Mouse (Mus musculus) T-cell, adult 2 months (primary cell): Measurements from ENCODE around the gene Fbxw10.

Experiments used
- DNase-seq: peaks from one replicate; pipeline ENCODE4 v3.0.0; 2022; ENCODE audit warnings: low spot score

Fbxw10 gene

GRCm38 (mm10) chr11:62846961-62847654 is at the start of gene Fbxw10:
Gene Fbxw10, plus strand, starts transcription at chr11:62847069.
- peak; percentile 21 for DNase-seq

GRCm38 (mm10) chr11:62804119-62804518 is 42.8 kb upstream of the Fbxw10 start:
- no peak for DNase-seq

- no peak for DNase-seq
These were observed 38.9 kb upstream of the Fbxw10 start for GRCm38 (mm10) chr11:62807965-62808364.

GRCm38 (mm10) chr11:62809201-62809600 is 37.7 kb upstream of the Fbxw10 start:
- DNase-seq, result peak; percentile 6

GRCm38 (mm10) chr11:62812268-62812667 is 34.6 kb upstream of the Fbxw10 start:
- no peak for DNase-seq

GRCm38 (mm10) chr11:62813497-62813896 is 33.4 kb upstream of the Fbxw10 start:
- no peak for DNase-seq

- no peak for DNase-seq
These were observed 32.8 kb upstream of the Fbxw10 start for GRCm38 (mm10) chr11:62813970-62814624.

- no peak for DNase-seq
These were observed 32.2 kb upstream of the Fbxw10 start for GRCm38 (mm10) chr11:62814625-62815024.

- no peak for DNase-seq
These were observed 31.4 kb upstream of the Fbxw10 start for GRCm38 (mm10) chr11:62815438-62815837.

- DNase-seq, result no peak
These were observed 30.3 kb upstream of the Fbxw10 start for GRCm38 (mm10) chr11:62816591-62816990.

- no peak for DNase-seq
These were observed 27.7 kb upstream of the Fbxw10 start for GRCm38 (mm10) chr11:62819059-62819686.

GRCm38 (mm10) chr11:62820059-62820541 is 26.8 kb upstream of the Fbxw10 start, which contains the start of gene Trim16:
Gene Trim16, plus strand, starts transcription at chr11:62820231.
- DNase-seq, result no peak

- no peak for DNase-seq
These were observed 26.0 kb upstream of the Fbxw10 start for GRCm38 (mm10) chr11:62820661-62821437.

GRCm38 (mm10) chr11:62821893-62822292 is 25.0 kb upstream of the Fbxw10 start:
- no peak for DNase-seq

- DNase-seq, result no peak
These were observed 22.7 kb upstream of the Fbxw10 start for GRCm38 (mm10) chr11:62824211-62824610.

GRCm38 (mm10) chr11:62825222-62826105 is 21.4 kb upstream of the Fbxw10 start:
- DNase-seq, result no peak

- no peak for DNase-seq
These were observed 20.6 kb upstream of the Fbxw10 start for GRCm38 (mm10) chr11:62826106-62826733.

- no peak for DNase-seq
These were observed 19.7 kb upstream of the Fbxw10 start for GRCm38 (mm10) chr11:62827135-62827534.

GRCm38 (mm10) chr11:62827911-62828310 is 19.0 kb upstream of the Fbxw10 start:
- DNase-seq, result no peak

- no peak for DNase-seq
These were observed 16.5 kb upstream of the Fbxw10 start for GRCm38 (mm10) chr11:62830387-62830786.

GRCm38 (mm10) chr11:62831906-62832305 is 15.0 kb upstream of the Fbxw10 start:
- no peak for DNase-seq
